Mouse (Mus musculus) kidney, adult 2 months (tissue): Measurements from ENCODE around the gene Snrnp25.

Experiments
- CTCF ChIP-seq: fragments of 200-500 bp; conservative IDR thresholded peaks from 2 replicates; pipeline ENCODE4 v1.5.1; 2011; ENCODE audit warnings: low read depth, mild to moderate bottlenecking, control low read depth, low read length, moderate library complexity, mixed read lengths; ENCODE audit not compliant: insufficient read depth, insufficient read length
- POLR2A ChIP-seq: fragments of 200-500 bp; IDR thresholded peaks from one replicate; pipeline ENCODE4 v1.6.1; 2011; ENCODE audit warnings: low read depth, low read length, control low read depth

DNA sequence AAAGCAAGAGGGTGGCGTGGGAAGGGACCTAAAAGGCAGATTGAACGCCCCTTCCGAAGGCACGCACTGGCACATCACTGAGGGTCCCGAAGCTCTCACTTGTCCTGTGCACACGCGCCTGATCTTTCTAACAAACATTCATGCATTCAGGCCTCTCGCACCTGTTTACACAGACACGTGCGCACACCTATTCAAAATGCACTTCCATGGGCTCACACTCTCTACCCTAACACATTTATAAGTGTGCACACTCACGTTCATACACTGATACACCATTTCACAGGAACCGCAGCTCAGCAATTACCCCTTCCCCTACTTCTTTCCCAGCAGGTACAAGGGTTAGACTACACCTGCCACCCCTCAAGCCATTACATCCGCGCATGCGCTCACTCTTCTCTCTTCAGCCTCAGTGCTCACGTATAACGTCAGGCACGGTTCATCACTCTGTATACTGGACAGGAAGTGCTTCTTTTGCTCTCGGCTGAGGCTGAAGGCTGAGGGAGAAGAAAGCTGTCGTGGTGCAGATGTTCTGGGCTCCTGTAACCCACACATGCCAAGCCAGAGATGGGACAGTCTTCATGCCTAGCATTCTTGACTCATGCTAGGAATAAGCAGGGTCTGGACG lies 17.5 kb downstream of the Snrnp25 start:
- TF ChIP-seq CTCF (no peak), POLR2A (no peak)
